Mouse (Mus musculus) urinary bladder, postnatal 14 days (tissue): Measurements from ENCODE around the gene Prdm13.
A peak's percentile ranks its signal among the peaks of the same experiment; 100 is the strongest.

ENCODE experiments used
- DNase-seq: peaks from one replicate; pipeline ENCODE4 v3.0.0; 2021; ENCODE audit warnings: low spot score

The Prdm13 gene

GRCm38 (mm10) chr4:21685595-21686091 is at the start of gene Prdm13:
Gene Prdm13 (minus strand): TSS chr4:21685963.
- DNase-seq, result no peak

- peak; percentile 91 for DNase-seq
Observed at GRCm38 (mm10) chr4:21727615-21728165, 41.9 kb upstream of the Prdm13 start, which contains the start of gene Ccnc. Gene Ccnc (plus strand): TSS chr4:21727701.

- peak; percentile 19 for DNase-seq
Observed at GRCm38 (mm10) chr4:21726912-21727614, 41.3 kb upstream of the Prdm13 start.

GRCm38 (mm10) chr4:21722752-21723334 is 37.1 kb upstream of the Prdm13 start:
- no peak for DNase-seq

- peak; percentile 88 for DNase-seq
Observed at GRCm38 (mm10) chr4:21712147-21712546, 26.4 kb upstream of the Prdm13 start.

- no peak for DNase-seq
Observed at GRCm38 (mm10) chr4:21705046-21705445, 19.3 kb upstream of the Prdm13 start.

GRCm38 (mm10) chr4:21695638-21696254 is 10.0 kb upstream of the Prdm13 start:
- peak; percentile 47 for DNase-seq

GRCm38 (mm10) chr4:21690221-21690620 is 4.5 kb upstream of the Prdm13 start:
- DNase-seq, result no peak

GRCm38 (mm10) chr4:21689492-21689941 is 3.8 kb upstream of the Prdm13 start:
- DNase-seq, result no peak

- DNase-seq, result no peak
Observed at GRCm38 (mm10) chr4:21688703-21689200, 3.0 kb upstream of the Prdm13 start.

- no peak for DNase-seq
Observed at GRCm38 (mm10) chr4:21687783-21688702, 2.3 kb upstream of the Prdm13 start.

- no peak for DNase-seq
Observed at GRCm38 (mm10) chr4:21686934-21687333, 1.2 kb upstream of the Prdm13 start.

- DNase-seq, result no peak
Observed at GRCm38 (mm10) chr4:21686416-21686815, 653 bp upstream of the Prdm13 start.

GRCm38 (mm10) chr4:21684341-21684970 is 1.3 kb downstream of the Prdm13 start:
- no peak for DNase-seq

GRCm38 (mm10) chr4:21682421-21683150 is 3.2 kb downstream of the Prdm13 start:
- DNase-seq, result no peak

GRCm38 (mm10) chr4:21680971-21681370 is 4.8 kb downstream of the Prdm13 start:
- no peak for DNase-seq

GRCm38 (mm10) chr4:21679624-21680480 is 5.9 kb downstream of the Prdm13 start:
- no peak for DNase-seq

- DNase-seq, result no peak
Observed at GRCm38 (mm10) chr4:21678975-21679623, 6.7 kb downstream of the Prdm13 start.
